Mouse (Mus musculus): ENCODE data around the gene B4galt2. TPM values are rescaled to one million over a fixed set of nuclear protein-coding genes. Genes with fewer than 3 reads are reported as not detected.
A peak's percentile ranks its signal among the peaks of the same experiment; 100 is the strongest.

B4galt2 gene
- polyA plus RNA-seq, 1 experiment: 37.7 TPM

GRCm38 (mm10) chr4:117893376-117893775 lies 10.1 kb upstream of the B4galt2 start:
- Histone ChIP-seq H3K79me3 (ENCODE audit: low read depth) (peaks cover 4% of the 10 kb centered on the region), H3ac (ENCODE audit: control insufficient read depth, insufficient read length, low read depth) (no peak overlapping the region), H3K4me3 (ENCODE audit: insufficient read depth, poor library complexity, severe bottlenecking) (no peak overlapping the region), H3K36me3 (ENCODE audit: control insufficient read depth, insufficient read depth) (peaks cover 39% of the 10 kb centered on the region), H3K27me3 (ENCODE audit: control insufficient read depth, insufficient read depth, insufficient read length) (no peaks in the 10 kb centered on the region), H3K79me2 (ENCODE audit: control insufficient read depth, insufficient read depth) (peaks cover 16% of the 10 kb centered on the region)
- TF ChIP-seq MAX (IDR thresholded peaks at IDR 0.05): no peak
- TF ChIP-seq MYOD1 (IDR thresholded peaks at IDR 0.05; ENCODE audit: control insufficient read depth, insufficient read length, low read depth): no peak
- no peak for TF ChIP-seq USF1 (IDR thresholded peaks at IDR 0.05; ENCODE audit: low read depth)
- TF ChIP-seq FOSL1 (IDR thresholded peaks at IDR 0.05; ENCODE audit: insufficient read depth, low read length, poor library complexity, severe bottlenecking): no peak
- no peak for TF ChIP-seq CTCF (IDR thresholded peaks at IDR 0.05; ENCODE audit: control insufficient read depth, insufficient read depth, insufficient read length)
- no peak for TF ChIP-seq MYOG (IDR thresholded peaks at IDR 0.05; ENCODE audit: control insufficient read depth, extremely low read depth, insufficient read length)
- TF ChIP-seq CEBPB (IDR thresholded peaks at IDR 0.05; ENCODE audit: low read depth): no peak

GRCm38 (mm10) chr4:117891738-117892161 lies 8.5 kb upstream of the B4galt2 start, which contains the start of gene Dph2:
Gene Dph2 (minus strand): TSS chr4:117892032.
- Histone ChIP-seq H3K27me3 (ENCODE audit: control insufficient read depth, insufficient read depth, insufficient read length) (no peaks in the 10 kb centered on the region), H3K79me3 (ENCODE audit: low read depth) (peaks cover 5% of the 10 kb centered on the region), H3K4me3 (ENCODE audit: insufficient read depth, poor library complexity, severe bottlenecking) (peak within 1 kb of the TSS; percentile 89), H3K79me2 (ENCODE audit: control insufficient read depth, insufficient read depth) (peaks cover 18% of the 10 kb centered on the region), H3ac (ENCODE audit: control insufficient read depth, insufficient read length, low read depth) (peak within 1 kb of the TSS; percentile 98), H3K36me3 (ENCODE audit: control insufficient read depth, insufficient read depth) (peaks cover 26% of the 10 kb centered on the region)
- TF ChIP-seq USF1 (IDR thresholded peaks at IDR 0.05; ENCODE audit: low read depth) (no peak), MAX (IDR thresholded peaks at IDR 0.05) (peak; percentile 56)

- H3K36me3 ChIP-seq (ENCODE audit: control insufficient read depth, insufficient read depth): peaks cover 23% of the 10 kb centered on the region
- peaks cover 12% of the 10 kb centered on the region for H3K79me3 ChIP-seq (ENCODE audit: low read depth)
- no peaks in the 10 kb centered on the region for H3K27me3 ChIP-seq (ENCODE audit: control insufficient read depth, insufficient read depth, insufficient read length)
- H3K4me3 ChIP-seq (ENCODE audit: insufficient read depth, poor library complexity, severe bottlenecking): peak overlapping the region; percentile 11
- H3K79me2 ChIP-seq (ENCODE audit: control insufficient read depth, insufficient read depth): peaks cover 28% of the 10 kb centered on the region
- peak overlapping the region; percentile 49 for H3ac ChIP-seq (ENCODE audit: control insufficient read depth, insufficient read length, low read depth)
- no peak for TF ChIP-seq USF1 (IDR thresholded peaks at IDR 0.05; ENCODE audit: low read depth)
- TF ChIP-seq MAX (IDR thresholded peaks at IDR 0.05): no peak
- no peak for TF ChIP-seq CEBPB (IDR thresholded peaks at IDR 0.05; ENCODE audit: low read depth)
- no peak for TF ChIP-seq CTCF (IDR thresholded peaks at IDR 0.05; ENCODE audit: control insufficient read depth, insufficient read depth, insufficient read length)
- no peak for TF ChIP-seq MYOD1 (IDR thresholded peaks at IDR 0.05; ENCODE audit: control insufficient read depth, insufficient read length, low read depth)
- TF ChIP-seq FOSL1 (IDR thresholded peaks at IDR 0.05; ENCODE audit: insufficient read depth, low read length, poor library complexity, severe bottlenecking): no peak
- TF ChIP-seq MYOG (IDR thresholded peaks at IDR 0.05; ENCODE audit: control insufficient read depth, extremely low read depth, insufficient read length): no peak
These were observed 7.5 kb upstream of the B4galt2 start for GRCm38 (mm10) chr4:117890750-117891149.

- Histone ChIP-seq H3K79me3 (ENCODE audit: low read depth) (peaks cover 15% of the 10 kb centered on the region), H3K27me3 (ENCODE audit: control insufficient read depth, insufficient read depth, insufficient read length) (no peaks in the 10 kb centered on the region), H3K36me3 (ENCODE audit: control insufficient read depth, insufficient read depth) (peaks cover 17% of the 10 kb centered on the region), H3K79me2 (ENCODE audit: control insufficient read depth, insufficient read depth) (peaks cover 35% of the 10 kb centered on the region), H3ac (ENCODE audit: control insufficient read depth, insufficient read length, low read depth) (no peak overlapping the region), H3K4me3 (ENCODE audit: insufficient read depth, poor library complexity, severe bottlenecking) (no peak overlapping the region)
- no peak for TF ChIP-seq MYOD1 (IDR thresholded peaks at IDR 0.05; ENCODE audit: control insufficient read depth, insufficient read length, low read depth)
These were observed 6.7 kb upstream of the B4galt2 start for GRCm38 (mm10) chr4:117890031-117890430.

- H3K4me3 ChIP-seq (ENCODE audit: insufficient read depth, poor library complexity, severe bottlenecking): no peak overlapping the region
- peaks cover 17% of the 10 kb centered on the region for H3K36me3 ChIP-seq (ENCODE audit: control insufficient read depth, insufficient read depth)
- peaks cover 15% of the 10 kb centered on the region for H3K79me3 ChIP-seq (ENCODE audit: low read depth)
- H3K27me3 ChIP-seq (ENCODE audit: control insufficient read depth, insufficient read depth, insufficient read length): no peaks in the 10 kb centered on the region
- no peak for TF ChIP-seq MYOD1 (IDR thresholded peaks at IDR 0.05; ENCODE audit: control insufficient read depth, insufficient read length, low read depth)
- no peak for TF ChIP-seq FOSL1 (IDR thresholded peaks at IDR 0.05; ENCODE audit: insufficient read depth, low read length, poor library complexity, severe bottlenecking)
- no peak for TF ChIP-seq USF1 (IDR thresholded peaks at IDR 0.05; ENCODE audit: low read depth)
- TF ChIP-seq MYOG (IDR thresholded peaks at IDR 0.05; ENCODE audit: control insufficient read depth, extremely low read depth, insufficient read length): no peak
- TF ChIP-seq CEBPB (IDR thresholded peaks at IDR 0.05; ENCODE audit: low read depth): no peak
- TF ChIP-seq CTCF (IDR thresholded peaks at IDR 0.05; ENCODE audit: control insufficient read depth, insufficient read depth, insufficient read length): no peak
- TF ChIP-seq MAX (IDR thresholded peaks at IDR 0.05): no peak
- peaks cover 39% of the 10 kb centered on the region for H3K79me2 ChIP-seq (ENCODE audit: control insufficient read depth, insufficient read depth)
- no peak overlapping the region for H3ac ChIP-seq (ENCODE audit: control insufficient read depth, insufficient read length, low read depth)
These were observed 6.2 kb upstream of the B4galt2 start for GRCm38 (mm10) chr4:117889471-117889870.

GRCm38 (mm10) chr4:117887920-117888319 lies 4.6 kb upstream of the B4galt2 start:
- Histone ChIP-seq H3K79me2 (ENCODE audit: control insufficient read depth, insufficient read depth) (peaks cover 50% of the 10 kb centered on the region), H3K79me3 (ENCODE audit: low read depth) (peaks cover 15% of the 10 kb centered on the region), H3K4me3 (ENCODE audit: insufficient read depth, poor library complexity, severe bottlenecking) (no peak overlapping the region), H3ac (ENCODE audit: control insufficient read depth, insufficient read length, low read depth) (no peak overlapping the region), H3K27me3 (ENCODE audit: control insufficient read depth, insufficient read depth, insufficient read length) (no peaks in the 10 kb centered on the region), H3K36me3 (ENCODE audit: control insufficient read depth, insufficient read depth) (peaks cover 7% of the 10 kb centered on the region)
- TF ChIP-seq USF1 (IDR thresholded peaks at IDR 0.05; ENCODE audit: low read depth): no peak
- TF ChIP-seq FOSL1 (IDR thresholded peaks at IDR 0.05; ENCODE audit: insufficient read depth, low read length, poor library complexity, severe bottlenecking): no peak
- no peak for TF ChIP-seq MYOD1 (IDR thresholded peaks at IDR 0.05; ENCODE audit: control insufficient read depth, insufficient read length, low read depth)
- TF ChIP-seq MYOG (IDR thresholded peaks at IDR 0.05; ENCODE audit: control insufficient read depth, extremely low read depth, insufficient read length): no peak
- no peak for TF ChIP-seq CTCF (IDR thresholded peaks at IDR 0.05; ENCODE audit: control insufficient read depth, insufficient read depth, insufficient read length)

All from C2C12 (cell line).